Mouse (Mus musculus) megakaryocyte, embryonic 14.5 days (primary cell): ENCODE results near the gene Zfp978.
"Not testable (repeated sequence)": the region's sequence is repeated elsewhere in the genome, so short reads cannot be mapped to it uniquely, and the experiment has no call there.

Experiments used
- FLI1 ChIP-seq: IDR thresholded peaks from 2 replicates; pipeline ENCODE4 v1.6.1; 2012; ENCODE audit warnings: low read length, inconsistent platforms, mixed read lengths
- GATA1 ChIP-seq: IDR thresholded peaks from 3 replicates; pipeline ENCODE4 v1.6.1; 2012; ENCODE audit warnings: mixed read lengths, low read length, inconsistent platforms, borderline replicate concordance

GRCm38 (mm10) chr4:147418333-147418732 lies 57.2 kb downstream of the Zfp978 start:
- not testable (repeated sequence) for TF ChIP-seq GATA1, FLI1
